In genomic region chr19:46737106-46737505, GRCm38 (mm10) we compare ENCODE assay signal across 29 mouse cellular contexts. TPM values are rescaled to one million over a fixed set of nuclear protein-coding genes. Genes with fewer than 3 reads are reported as not detected.
DNase-seq lines count a peak whose midpoint lies in the region; ATAC-seq lines count a peak whose summit lies in the region.
"Had no signal": no experiment of that assay in that cellular context is flagged by ENCODE, and none has a peak within 500 bp of the region (broad histone marks: within the 10 kb centered on the region; RNA-seq: fewer than 3 reads in every experiment).

No protein-coding gene starts in this region.

- H3K4me2 ChIP-seq in forebrain, embryonic 13.5 days: no peak overlapping the region
- H3K4me2 ChIP-seq: embryonic facial prominence, embryonic 13.5 days; embryonic facial prominence, embryonic 15.5 days; forebrain, embryonic 12.5 days; forebrain, embryonic 15.5 days had no signal

- DNase-seq in heart, adult 11 months: peak; percentile 81
- DNase-seq in heart, embryonic 10.5 days (ENCODE audit: low spot score): no peak
- peak; percentile 56 to 63 for DNase-seq in thymus, postnatal 10 days (ENCODE audit: low spot score in 2 of 2)
- DNase-seq in thymus, postnatal 25 days: peak; percentile 41
- peak; percentile 59 for DNase-seq in thymus, postnatal 4 days
- no peak for DNase-seq in midbrain, embryonic 10.5 days (ENCODE audit: low spot score)
- no peak for DNase-seq in yolk sac, embryonic 10.5 days (ENCODE audit: low spot score)
- DNase-seq: adrenal gland, postnatal 10 days; adrenal gland, postnatal 25 days; B cell, adult 2 months; cerebellum, adult 11 months; cerebellum, adult 18-20 months; cerebellum, adult 8-10 months; cerebellum, adult 9-11 months; cerebellum, postnatal 14 days; cerebellum, postnatal 36 days; embryo, embryonic 11 days had no signal

- no peak overlapping the region for H3K27ac ChIP-seq in heart, embryonic 10.5 days
- H3K27ac ChIP-seq in midbrain, embryonic 10.5 days (replicated peaks): no peak overlapping the region
- H3K27ac ChIP-seq in forebrain, embryonic 13.5 days: no peak overlapping the region
- H3K27ac ChIP-seq: embryonic facial prominence, embryonic 13.5 days; embryonic facial prominence, embryonic 15.5 days; forebrain, embryonic 10.5 days; forebrain, embryonic 12.5 days; forebrain, embryonic 15.5 days had no signal

- H3K4me1 ChIP-seq in heart, embryonic 10.5 days: peaks cover 34% of the 10 kb centered on the region
- H3K4me1 ChIP-seq in midbrain, embryonic 10.5 days: no peaks in the 10 kb centered on the region; the same call in 1 of the 2 replicates
- H3K4me1 ChIP-seq in forebrain, embryonic 13.5 days: no peaks in the 10 kb centered on the region
- H3K4me1 ChIP-seq: embryonic facial prominence, embryonic 13.5 days; embryonic facial prominence, embryonic 15.5 days; forebrain, embryonic 10.5 days; forebrain, embryonic 12.5 days; forebrain, embryonic 15.5 days had no signal

- no peak for ATAC-seq in forebrain, embryonic 13.5 days
- ATAC-seq: activated CD4-positive, CD25-positive, alpha-beta regulatory T cell, adult 4 months; CD4-positive, CD25-positive, alpha-beta regulatory T cell, adult 4 months; forebrain, embryonic 15.5 days; Patski had no signal

- no peaks in the 10 kb centered on the region for H3K9me3 ChIP-seq in heart, embryonic 10.5 days
- no peaks in the 10 kb centered on the region for H3K9me3 ChIP-seq in midbrain, embryonic 10.5 days (replicated peaks)
- H3K9me3 ChIP-seq in forebrain, embryonic 13.5 days (replicated peaks): no peaks in the 10 kb centered on the region
- H3K9me3 ChIP-seq: embryonic facial prominence, embryonic 13.5 days; embryonic facial prominence, embryonic 15.5 days; forebrain, embryonic 10.5 days; forebrain, embryonic 12.5 days; forebrain, embryonic 15.5 days; G1E had no signal

- H3K27me3 ChIP-seq in heart, embryonic 10.5 days (ENCODE audit: insufficient read depth, poor library complexity, severe bottlenecking): no peaks in the 10 kb centered on the region
- no peaks in the 10 kb centered on the region for H3K27me3 ChIP-seq in midbrain, embryonic 10.5 days (ENCODE audit: low read depth, poor library complexity, severe bottlenecking)
- no peaks in the 10 kb centered on the region for H3K27me3 ChIP-seq in forebrain, embryonic 13.5 days
- H3K27me3 ChIP-seq: CH12.LX; embryonic facial prominence, embryonic 13.5 days; embryonic facial prominence, embryonic 15.5 days; forebrain, embryonic 12.5 days; forebrain, embryonic 15.5 days had no signal

- peaks cover 21% of the 10 kb centered on the region for H3K36me3 ChIP-seq in heart, embryonic 10.5 days
- H3K36me3 ChIP-seq in midbrain, embryonic 10.5 days: 0 out of 2 replicates have a peak, but pooled peaks cover 15% of the 10 kb centered on the region
- H3K36me3 ChIP-seq in forebrain, embryonic 13.5 days (ENCODE audit: poor library complexity, severe bottlenecking): no peaks in the 10 kb centered on the region
- H3K36me3 ChIP-seq: embryonic facial prominence, embryonic 15.5 days; forebrain, embryonic 12.5 days; forebrain, embryonic 15.5 days; G1E had no signal

- WGBS in heart, embryonic 10.5 days: 55% methylated on average over 7 of the region's 7 CpGs
- 89% methylated on average over 7 of the region's 7 CpGs for WGBS in midbrain, embryonic 10.5 days
- whole genome bisulfite sequencing in forebrain, embryonic 13.5 days: 83% methylated on average over 7 of the region's 7 CpGs

- no peak overlapping the region for H3K9ac ChIP-seq in forebrain, embryonic 13.5 days
- H3K9ac ChIP-seq: embryonic facial prominence, embryonic 13.5 days; embryonic facial prominence, embryonic 15.5 days; forebrain, embryonic 12.5 days; forebrain, embryonic 15.5 days had no signal

- H3K4me3 ChIP-seq in heart, embryonic 10.5 days: no peak overlapping the region
- H3K4me3 ChIP-seq in midbrain, embryonic 10.5 days: no peak overlapping the region
- H3K4me3 ChIP-seq in forebrain, embryonic 13.5 days: no peak overlapping the region
- H3K4me3 ChIP-seq: embryonic facial prominence, embryonic 13.5 days; embryonic facial prominence, embryonic 15.5 days; erythroblast, embryonic 14.5 days; forebrain, embryonic 10.5 days; forebrain, embryonic 12.5 days; forebrain, embryonic 15.5 days had no signal

RNA-seq across cellular contexts. Expression of gene Cnnm2, which starts 24.3 kb away (rescaled TPM):
- polyA plus RNA-seq in heart, embryonic 10.5 days (2016; fragmentation: Nextera tagmentation; extraction: Ambion mirVana): 2.7 and 3.0 TPM in 2 replicates
- polyA plus RNA-seq in midbrain, embryonic 10.5 days (2016; fragmentation: Nextera tagmentation; extraction: Ambion mirVana): 2.7 TPM in 2 replicates
- polyA plus RNA-seq in forebrain, embryonic 13.5 days (2015; fragmentation: Nextera tagmentation; extraction: Ambion mirVana): 2.3 and 3.0 TPM in 2 replicates

RNA-seq across cellular contexts. Expression of gene As3mt, which starts 29.8 kb away (rescaled TPM):
- 46.2 and 55.0 TPM in 2 replicates for polyA plus RNA-seq in heart, embryonic 10.5 days (2016; fragmentation: Nextera tagmentation; extraction: Ambion mirVana)
- 30.0 and 32.4 TPM in 2 replicates for polyA plus RNA-seq in midbrain, embryonic 10.5 days (2016; fragmentation: Nextera tagmentation; extraction: Ambion mirVana)
- 16.6 and 18.0 TPM in 2 replicates for polyA plus RNA-seq in forebrain, embryonic 13.5 days (2015; fragmentation: Nextera tagmentation; extraction: Ambion mirVana)
- polyA plus RNA-seq: G1E had no signal

RNA-seq across cellular contexts. Expression of gene Borcs7, which starts 47.4 kb away (rescaled TPM):
- polyA plus RNA-seq in heart, embryonic 10.5 days (2016; fragmentation: Nextera tagmentation; extraction: Ambion mirVana): 13.7 and 17.0 TPM in 2 replicates
- polyA plus RNA-seq in midbrain, embryonic 10.5 days (2016; fragmentation: Nextera tagmentation; extraction: Ambion mirVana): 14.2 and 17.4 TPM in 2 replicates
- 14.3 and 16.5 TPM in 2 replicates for polyA plus RNA-seq in forebrain, embryonic 13.5 days (2015; fragmentation: Nextera tagmentation; extraction: Ambion mirVana)

Comparison
In these comparisons a context has a peak if more than half of its experiments do, and no peak if none do; other contexts are left out.
1. DNase-seq: peak in heart, adult 11 months (single experiment), thymus, postnatal 10 days (2 of 2), thymus, postnatal 25 days (single experiment) and thymus, postnatal 4 days (single experiment); none in heart, embryonic 10.5 days (single experiment), midbrain, embryonic 10.5 days (single experiment) and yolk sac, embryonic 10.5 days (single experiment).